Mouse (Mus musculus): ENCODE data around the gene Ttc28.

- TF ChIP-seq CTCF (IDR thresholded peaks at IDR 0.05; ENCODE audit: low read depth, low read length) (no peak), POLR2A (IDR thresholded peaks at IDR 0.05; ENCODE audit: extremely low read depth, insufficient read depth, low read length) (no peak)
These were observed 253.5 kb downstream of the Ttc28 start for GRCm38 (mm10) chr5:111133150-111133549.
